Mouse (Mus musculus) bone marrow, adult 2 months (tissue): ENCODE measurements around the gene Clcn7.

Experiments
- CTCF ChIP-seq: fragments of 200-500 bp; IDR thresholded peaks from 2 replicates; pipeline ENCODE4 v1.5.1; 2011; ENCODE audit warnings: low read length, control low read depth; ENCODE audit not compliant: control insufficient read depth, insufficient read depth
- POLR2A ChIP-seq: fragments of 200-500 bp; IDR thresholded peaks from 2 replicates; pipeline ENCODE4 v1.6.1; 2011; ENCODE audit warnings: low read depth, mild to moderate bottlenecking, control low read depth, low read length, borderline replicate concordance; ENCODE audit not compliant: control insufficient read depth

DNA sequence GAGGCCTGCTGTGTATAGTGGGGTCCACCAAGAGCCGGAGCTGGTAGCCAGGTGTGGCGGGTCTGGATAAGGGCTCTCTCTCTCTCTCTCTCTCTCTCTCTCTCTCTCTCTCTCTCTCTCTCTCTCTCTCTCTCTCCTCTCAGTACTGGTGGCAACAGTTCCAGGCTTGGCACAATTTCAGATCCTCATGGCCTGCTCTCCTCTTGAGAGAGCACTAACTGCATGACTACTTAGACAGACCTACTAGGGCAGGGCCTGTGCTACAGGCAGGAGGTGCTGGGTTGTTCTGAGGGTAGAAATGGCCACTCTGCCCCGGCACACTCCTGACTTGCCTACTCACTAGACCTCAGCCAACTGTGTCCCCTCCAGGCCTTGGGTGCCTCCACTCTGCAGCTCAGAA lies 39.4 kb downstream of the Clcn7 start:
- no peak for TF ChIP-seq CTCF
- no peak for TF ChIP-seq POLR2A
